Mouse (Mus musculus) spleen, adult 2 months (tissue): ENCODE measurements around the gene Ak5. TPM values are rescaled to one million over a fixed set of nuclear protein-coding genes. Genes with fewer than 3 reads are reported as not detected.

Experiments used
- DNase-seq, 2 experiments: peaks; one replicate each; pipeline versions ENCODE4 v3.0.0 to v3.0.0-alpha.2; 2012 to 2021; ENCODE audit warnings: low spot score in 2 of 2, low read depth in 1 of 2
- H3K27ac ChIP-seq: fragments of 200-500 bp; 2 replicates; pipeline ENCODE4 v1.5.1; 2012; ENCODE audit warnings: low read length, inconsistent platforms; ENCODE audit not compliant: insufficient read depth
- H3K27me3 ChIP-seq: fragments of 200-500 bp; 2 replicates; pipeline ENCODE4 v1.6.1; 2012; ENCODE audit warnings: mild to moderate bottlenecking, moderate library complexity, low read length, inconsistent platforms; ENCODE audit not compliant: control insufficient read depth, insufficient read depth
- H3K36me3 ChIP-seq: fragments of 200-500 bp; 2 replicates; pipeline ENCODE4 v1.6.1; 2012; ENCODE audit warnings: mild to moderate bottlenecking, low read length, inconsistent platforms; ENCODE audit not compliant: control insufficient read depth, insufficient read depth
- H3K4me1 ChIP-seq: fragments of 200-500 bp; 2 replicates; pipeline ENCODE4 v1.6.1; 2011; ENCODE audit warnings: inconsistent platforms; ENCODE audit not compliant: control insufficient read depth, insufficient read depth, insufficient read length
- H3K4me3 ChIP-seq: fragments of 200-500 bp; 2 replicates; pipeline ENCODE4 v1.5.1; 2011; ENCODE audit warnings: mild to moderate bottlenecking, inconsistent platforms; ENCODE audit not compliant: insufficient read depth, insufficient read length; ENCODE audit errors: extremely low read depth
- CTCF ChIP-seq: fragments of 200-500 bp; IDR thresholded peaks from 2 replicates; pipeline ENCODE4 v1.5.1; 2011; ENCODE audit warnings: mild to moderate bottlenecking, inconsistent platforms; ENCODE audit not compliant: insufficient read depth, insufficient read length, insufficient replicate concordance; ENCODE audit errors: extremely low read depth
- POLR2A ChIP-seq: fragments of 200-500 bp; IDR thresholded peaks from 2 replicates; pipeline ENCODE4 v1.6.1; 2011; ENCODE audit warnings: low read depth, low read length, inconsistent platforms
- WGBS: fragments of 180-500 bp; shearing (Covaris S2); methylation state at CpG from one replicate; pipeline ENCODE4 v1.1.7; 2018; 5-methylcytosine and 5-hydroxymethylcytosine counted together
- polyA plus RNA-seq: library from polyadenylated mRNA; depleted of rRNA; stranded (reverse); fragments of >200 nt; gene quantifications from 2 replicates; pipeline ENCODE4 v1.2.3, GENCODE M21; 2012

Ak5 gene
- polyA plus RNA-seq, 1 experiment = 0.02 TPM

DNA sequence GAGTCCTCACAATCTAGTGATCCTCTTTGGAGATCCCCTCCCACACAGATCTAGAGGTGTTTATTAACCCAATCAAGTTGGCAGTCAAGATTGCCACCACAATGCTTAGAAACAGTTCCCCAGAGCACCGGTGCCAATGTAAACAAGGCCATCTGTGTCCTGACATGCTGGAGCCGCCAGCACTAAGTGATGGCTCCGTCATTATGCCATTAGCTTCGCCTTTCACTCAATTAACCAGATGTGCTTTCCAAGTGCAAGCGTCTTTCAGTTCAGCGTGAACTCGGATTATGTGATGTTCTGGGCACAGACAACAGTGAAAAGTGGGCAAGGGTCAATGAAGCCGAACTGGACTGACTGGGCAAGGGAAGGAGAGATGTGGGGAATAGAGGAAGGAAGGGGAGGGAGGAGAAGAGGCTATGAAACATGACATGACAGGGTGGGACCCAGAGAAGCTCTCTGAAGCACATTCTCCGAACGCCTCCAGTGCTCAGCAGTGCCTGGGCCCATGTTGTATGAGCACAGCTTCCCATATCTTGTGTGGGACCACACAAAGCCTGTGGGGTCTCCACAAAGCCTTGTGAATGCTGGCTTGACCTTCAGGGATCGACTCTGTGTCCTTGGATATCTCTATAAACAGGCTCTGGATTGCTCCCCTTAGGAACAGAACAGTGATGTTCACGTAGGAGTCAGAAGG lies 173.3 kb downstream of the Ak5 start:
- no peak overlapping the region for H3K4me3 ChIP-seq
- H3K36me3 ChIP-seq = no peaks in the 10 kb centered on the region
- no peaks in the 10 kb centered on the region for H3K27me3 ChIP-seq
- no peak for DNase-seq
- no peaks in the 10 kb centered on the region for H3K4me1 ChIP-seq
- TF ChIP-seq CTCF = no peak
- TF ChIP-seq POLR2A = no peak
- no peak overlapping the region for H3K27ac ChIP-seq
- WGBS = 82% methylated on average over 12 of the region's 12 CpGs

DNA sequence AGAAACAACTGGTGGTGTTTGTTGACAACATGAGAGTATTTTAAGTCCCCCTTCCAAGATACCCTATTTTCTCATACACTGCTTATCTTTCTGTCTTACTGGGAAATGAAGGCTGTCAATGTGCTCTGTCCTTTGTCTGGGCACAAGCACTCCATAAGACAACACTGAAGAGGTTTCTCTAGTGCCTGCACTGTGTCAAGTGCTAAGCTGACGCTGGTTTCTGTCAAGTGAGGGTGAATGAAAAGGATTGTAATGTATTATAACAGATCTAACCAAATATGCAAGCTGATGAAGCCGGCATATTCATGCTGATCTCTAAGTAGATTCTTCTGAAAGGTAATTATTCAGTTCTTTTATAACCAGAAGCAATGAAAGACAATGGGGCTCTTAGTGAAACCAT lies 174.3 kb downstream of the Ak5 start:
- 82% methylated on average over 2 of the region's 2 CpGs for WGBS
- DNase-seq = no peak
- no peaks in the 10 kb centered on the region for H3K27me3 ChIP-seq
- H3K36me3 ChIP-seq = no peaks in the 10 kb centered on the region
- H3K27ac ChIP-seq = no peak overlapping the region
- no peaks in the 10 kb centered on the region for H3K4me1 ChIP-seq
- no peak for TF ChIP-seq POLR2A
- TF ChIP-seq CTCF = no peak
- no peak overlapping the region for H3K4me3 ChIP-seq

DNA sequence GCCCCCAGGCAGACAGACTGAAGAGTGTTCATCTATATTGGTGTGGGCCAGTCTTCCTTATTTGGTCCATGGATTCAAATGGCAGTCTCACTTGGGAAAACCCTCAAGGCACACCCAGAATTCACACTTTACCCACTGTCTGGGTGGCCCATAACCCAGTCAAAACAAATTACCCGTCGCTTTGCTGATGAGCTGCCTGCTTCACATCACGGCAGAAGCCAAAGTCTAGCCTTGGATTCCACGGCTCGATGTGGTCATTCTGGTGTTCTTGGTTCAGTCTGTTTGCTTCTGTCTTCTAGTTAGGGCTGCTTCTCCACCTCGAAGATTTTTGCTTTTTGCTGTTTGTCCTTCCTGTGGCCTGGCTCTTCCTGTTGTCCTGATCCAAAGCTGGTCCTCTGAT lies 175.9 kb downstream of the Ak5 start:
- H3K27me3 ChIP-seq = no peaks in the 10 kb centered on the region
- no peak overlapping the region for H3K4me3 ChIP-seq
- H3K36me3 ChIP-seq = no peaks in the 10 kb centered on the region
- no peak overlapping the region for H3K27ac ChIP-seq
- H3K4me1 ChIP-seq = no peaks in the 10 kb centered on the region
- WGBS = 90% methylated on average over 6 of the region's 6 CpGs
- TF ChIP-seq POLR2A (no peak), CTCF (no peak)
- no peak for DNase-seq

DNA sequence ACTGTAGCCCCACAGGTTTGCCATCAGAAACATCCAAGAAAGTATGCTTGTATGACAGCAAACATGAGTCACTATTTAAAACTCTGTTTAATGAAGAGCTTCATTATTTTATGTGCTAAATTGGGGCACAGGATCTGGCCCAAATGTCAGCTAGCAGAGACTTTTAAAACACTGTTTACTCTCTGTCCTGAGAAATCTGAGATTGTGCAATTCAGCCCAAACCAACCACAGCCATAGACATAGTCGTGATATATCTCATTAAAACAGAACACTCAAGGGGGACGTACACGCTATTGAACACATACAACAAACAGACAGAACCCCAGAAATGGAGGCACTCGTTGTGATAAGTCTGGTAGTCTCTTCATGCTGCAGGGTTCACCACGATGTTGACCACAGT lies 177.7 kb downstream of the Ak5 start:
- Histone ChIP-seq H3K27ac (no peak overlapping the region), H3K27me3 (no peaks in the 10 kb centered on the region), H3K36me3 (no peaks in the 10 kb centered on the region), H3K4me1 (no peaks in the 10 kb centered on the region), H3K4me3 (no peak overlapping the region)
- no peak for TF ChIP-seq POLR2A
- no peak for TF ChIP-seq CTCF
- 91% methylated on average over 5 of the region's 5 CpGs for WGBS
- no peak for DNase-seq

DNA sequence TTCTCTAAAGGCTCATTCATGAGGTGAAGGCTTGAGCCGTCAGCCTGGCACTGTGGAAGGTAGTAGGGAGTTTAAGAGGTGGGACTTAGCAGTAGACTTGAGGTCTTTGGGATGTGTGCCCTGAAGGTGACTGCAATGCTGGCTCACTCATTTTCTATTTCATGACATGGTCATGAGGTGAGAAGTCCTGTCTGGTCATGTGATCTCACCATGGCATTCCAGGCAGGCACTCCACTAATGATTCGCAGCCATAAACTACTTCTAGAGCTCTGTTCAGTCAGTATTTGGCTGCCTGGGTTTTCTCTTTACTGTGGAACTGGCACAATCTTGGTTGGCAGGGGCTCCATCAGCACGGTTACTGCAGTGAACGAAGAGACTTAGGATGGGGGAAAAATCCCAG lies 179.2 kb downstream of the Ak5 start:
- no peaks in the 10 kb centered on the region for H3K4me1 ChIP-seq
- H3K27me3 ChIP-seq = no peaks in the 10 kb centered on the region
- no peaks in the 10 kb centered on the region for H3K36me3 ChIP-seq
- H3K27ac ChIP-seq = no peak overlapping the region
- no peak for DNase-seq
- no peak for TF ChIP-seq CTCF
- no peak for TF ChIP-seq POLR2A
- H3K4me3 ChIP-seq = no peak overlapping the region
- WGBS = 90% methylated on average over 4 of the region's 4 CpGs

- H3K27me3 ChIP-seq = no peaks in the 10 kb centered on the region
- WGBS = 86% methylated on average over 6 of the region's 6 CpGs
- H3K27ac ChIP-seq = no peak overlapping the region
- DNase-seq = no peak
- TF ChIP-seq POLR2A (no peak), CTCF (no peak)
- no peak overlapping the region for H3K4me3 ChIP-seq
- no peaks in the 10 kb centered on the region for H3K36me3 ChIP-seq
- no peaks in the 10 kb centered on the region for H3K4me1 ChIP-seq
Measured at GRCm38 (mm10) chr3:152484206-152484605, 184.0 kb downstream of the Ak5 start.

DNA sequence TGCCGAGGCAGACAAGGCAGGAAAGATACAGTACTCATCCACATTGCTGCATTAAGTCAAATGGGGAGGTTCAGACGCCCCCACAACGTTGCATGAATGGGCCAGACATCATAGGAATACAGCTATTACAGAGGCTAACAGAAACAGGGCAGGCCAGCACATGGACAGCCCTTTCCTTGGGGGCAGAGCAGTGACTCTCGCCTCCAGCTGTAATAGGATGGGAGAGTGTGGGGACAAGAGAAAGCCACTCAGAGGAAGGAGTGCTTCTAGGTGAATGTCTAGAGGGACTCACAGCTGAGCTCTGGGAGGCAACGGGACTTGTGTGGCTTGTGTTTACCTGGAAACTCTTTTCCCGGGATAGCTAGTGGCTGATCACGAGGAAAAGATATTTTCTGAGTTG lies 184.4 kb downstream of the Ak5 start:
- no peaks in the 10 kb centered on the region for H3K4me1 ChIP-seq
- TF ChIP-seq CTCF = no peak
- TF ChIP-seq POLR2A = no peak
- H3K36me3 ChIP-seq = no peaks in the 10 kb centered on the region
- no peak overlapping the region for H3K27ac ChIP-seq
- DNase-seq = no peak
- 68% methylated on average over 7 of the region's 7 CpGs for WGBS
- H3K4me3 ChIP-seq = no peak overlapping the region
- no peaks in the 10 kb centered on the region for H3K27me3 ChIP-seq
